Mouse (Mus musculus): ENCODE results near the gene Hspb7. TPM values are rescaled to one million over a fixed set of nuclear protein-coding genes. Genes with fewer than 3 reads are reported as not detected.

Gene Hspb7
- polyA plus RNA-seq, 1 experiment from 2014 or later: not detected

DNA sequence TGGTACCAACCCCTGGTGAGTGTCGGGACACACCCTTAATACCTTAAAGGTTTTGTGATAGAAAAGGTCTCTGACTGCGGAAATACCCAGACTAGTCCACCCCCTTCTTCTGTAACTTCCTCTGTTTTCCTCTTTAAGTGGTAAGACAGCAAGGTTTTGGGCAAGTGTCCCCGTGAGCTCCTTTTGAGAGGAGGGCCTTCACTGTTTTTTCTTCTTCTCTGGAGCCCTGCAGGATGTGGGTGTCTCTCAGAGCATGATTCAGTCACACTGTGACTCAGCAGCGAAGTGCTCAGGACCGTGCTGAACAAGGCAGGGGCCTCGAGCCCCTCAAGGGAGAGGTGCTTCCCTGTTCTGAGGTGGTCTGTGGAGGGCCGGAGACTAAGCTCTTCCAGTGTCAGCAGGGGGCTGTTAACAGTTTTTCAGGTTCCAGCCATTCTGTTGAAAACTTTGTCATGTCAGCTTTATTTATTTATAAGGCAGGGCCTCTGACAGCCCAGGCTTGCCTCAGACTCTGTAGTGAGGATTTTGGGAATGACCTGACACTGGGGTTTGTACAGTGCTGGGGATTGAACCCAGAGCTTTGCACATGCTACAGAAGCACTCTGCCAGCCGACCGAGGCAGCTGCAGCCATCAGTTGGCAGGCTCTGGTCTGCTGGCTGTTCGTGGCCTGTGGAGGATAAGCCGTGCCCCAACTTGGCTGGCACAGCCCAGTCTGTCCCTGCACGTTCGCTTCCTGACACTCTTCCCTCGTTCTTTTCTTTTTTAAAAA, 34.2 kb downstream of the Hspb7 start:
- WGBS: 81% methylated on average over 14 of the region's 14 CpGs
- Histone ChIP-seq H3K9ac (no peak overlapping the region), H3K4me2 (replicated peaks) (no peak overlapping the region), H3K4me3 (no peak overlapping the region), H3K9me3 (no peaks in the 10 kb centered on the region), H3K36me3 (peaks cover 50% of the 10 kb centered on the region), H3K27me3 (no peaks in the 10 kb centered on the region), H3K4me1 (peaks cover 26% of the 10 kb centered on the region), H3K27ac (0 out of 2 replicates have a peak overlapping the region, but pooled peaks have one; percentile 17)
- ATAC-seq (ENCODE audit: insufficient number of reproducible peaks, insufficient read depth, low FRiP score, low TSS enrichment): no peak

DNA sequence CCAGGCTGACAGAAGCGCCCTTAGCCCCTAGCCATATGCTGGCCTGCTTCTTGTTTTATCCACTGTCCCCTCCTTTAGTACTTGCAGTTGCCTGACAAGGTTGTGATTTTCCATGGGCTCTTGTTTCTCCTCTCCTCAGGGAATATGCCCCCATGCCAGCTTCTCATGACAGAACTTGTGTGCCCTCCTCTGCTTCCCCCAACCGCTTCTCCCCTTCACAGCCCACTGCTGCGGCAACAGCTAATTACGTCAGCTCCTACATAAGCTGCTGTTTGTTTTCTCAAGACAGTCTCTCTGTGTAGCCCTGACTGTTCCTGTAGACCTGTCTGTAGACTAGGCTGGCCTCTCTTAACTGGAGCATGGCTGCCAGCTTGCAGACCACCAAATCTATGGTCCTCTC, 34.9 kb downstream of the Hspb7 start:
- 55% methylated on average over 4 of the region's 4 CpGs for WGBS
- H3K27ac ChIP-seq: no peak overlapping the region
- no peaks in the 10 kb centered on the region for H3K27me3 ChIP-seq
- H3K4me2 ChIP-seq (replicated peaks): no peak overlapping the region
- ATAC-seq (ENCODE audit: insufficient number of reproducible peaks, insufficient read depth, low FRiP score, low TSS enrichment): no peak
- H3K4me1 ChIP-seq: peaks cover 26% of the 10 kb centered on the region
- peaks cover 49% of the 10 kb centered on the region for H3K36me3 ChIP-seq
- no peak overlapping the region for H3K4me3 ChIP-seq
- H3K9ac ChIP-seq: no peak overlapping the region
- H3K9me3 ChIP-seq: no peaks in the 10 kb centered on the region

DNA sequence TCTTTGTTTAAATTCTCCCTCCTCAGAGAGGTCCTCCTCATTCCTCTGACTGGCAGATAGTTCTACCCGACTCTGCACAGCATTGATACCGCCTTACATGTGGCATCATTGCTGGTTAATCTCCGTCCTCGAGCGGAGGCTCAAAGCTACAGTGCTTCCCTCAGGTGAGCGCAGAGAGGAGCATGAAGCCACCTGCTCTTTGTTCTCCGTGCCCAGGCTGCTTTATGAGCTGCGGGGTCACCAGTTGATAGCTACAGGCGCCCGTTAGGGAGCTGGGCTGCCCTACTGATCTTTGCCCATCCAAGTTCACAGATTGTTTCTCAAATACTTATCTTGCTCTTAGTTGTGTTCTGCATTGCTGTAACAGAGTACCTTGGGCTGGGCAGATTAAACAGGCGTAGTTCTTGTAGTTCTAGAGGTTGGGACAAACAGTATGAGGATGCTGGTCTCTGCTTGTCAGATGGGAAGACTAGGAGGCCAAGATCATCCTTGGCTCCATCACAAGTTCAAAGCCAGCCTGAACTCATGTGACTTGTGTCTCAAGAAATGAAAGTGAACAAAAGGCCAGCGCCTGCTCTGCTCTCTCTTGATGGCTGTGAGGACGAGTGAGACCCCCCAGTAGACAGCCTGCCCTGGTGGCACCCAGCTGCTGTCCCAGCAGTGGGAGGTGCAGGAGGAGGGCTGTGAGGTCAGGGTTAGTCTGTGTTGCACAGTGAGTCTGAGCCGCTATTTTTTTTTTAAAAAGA, 35.8 kb downstream of the Hspb7 start:
- 94% methylated on average over 14 of the region's 14 CpGs for WGBS
- Histone ChIP-seq H3K9me3 (no peaks in the 10 kb centered on the region), H3K36me3 (peaks cover 47% of the 10 kb centered on the region), H3K9ac (no peak overlapping the region), H3K27ac (no peak overlapping the region), H3K27me3 (no peaks in the 10 kb centered on the region), H3K4me3 (no peak overlapping the region), H3K4me1 (peaks cover 26% of the 10 kb centered on the region), H3K4me2 (replicated peaks) (no peak overlapping the region)
- ATAC-seq (ENCODE audit: insufficient number of reproducible peaks, insufficient read depth, low FRiP score, low TSS enrichment): no peak

DNA sequence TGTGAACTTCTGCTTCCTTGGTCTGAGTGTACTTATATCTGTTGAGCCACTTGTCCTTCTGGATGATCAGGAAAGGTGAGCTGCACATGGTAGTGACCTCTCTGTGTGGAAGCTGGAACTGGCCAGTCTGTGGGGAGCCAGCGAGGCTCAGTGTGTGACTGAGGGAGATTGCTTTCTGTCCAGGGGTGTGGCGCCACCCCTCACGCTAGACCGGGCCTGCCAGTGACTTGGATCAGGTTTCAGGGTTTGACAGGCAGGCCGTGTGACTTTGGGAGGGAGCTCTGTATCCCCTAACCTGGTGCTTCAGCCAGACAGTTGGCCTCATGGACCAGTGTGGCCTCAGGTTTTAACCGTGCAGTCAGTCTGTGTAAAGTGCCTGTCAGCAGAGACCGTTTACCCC, 37.7 kb downstream of the Hspb7 start:
- Histone ChIP-seq H3K4me2 (replicated peaks) (0 out of 2 replicates have a peak overlapping the region, but pooled peaks have one; percentile 4), H3K4me1 (peaks cover 26% of the 10 kb centered on the region), H3K36me3 (peaks cover 45% of the 10 kb centered on the region), H3K9me3 (no peaks in the 10 kb centered on the region), H3K9ac (peak overlapping the region; percentile 20; the same call in 1 of the 2 replicates), H3K4me3 (no peak overlapping the region), H3K27me3 (no peaks in the 10 kb centered on the region), H3K27ac (peak overlapping the region; percentile 80)
- 7% methylated on average over 7 of the region's 7 CpGs for WGBS
- peak; percentile 71 for ATAC-seq (ENCODE audit: insufficient number of reproducible peaks, insufficient read depth, low FRiP score, low TSS enrichment)

DNA sequence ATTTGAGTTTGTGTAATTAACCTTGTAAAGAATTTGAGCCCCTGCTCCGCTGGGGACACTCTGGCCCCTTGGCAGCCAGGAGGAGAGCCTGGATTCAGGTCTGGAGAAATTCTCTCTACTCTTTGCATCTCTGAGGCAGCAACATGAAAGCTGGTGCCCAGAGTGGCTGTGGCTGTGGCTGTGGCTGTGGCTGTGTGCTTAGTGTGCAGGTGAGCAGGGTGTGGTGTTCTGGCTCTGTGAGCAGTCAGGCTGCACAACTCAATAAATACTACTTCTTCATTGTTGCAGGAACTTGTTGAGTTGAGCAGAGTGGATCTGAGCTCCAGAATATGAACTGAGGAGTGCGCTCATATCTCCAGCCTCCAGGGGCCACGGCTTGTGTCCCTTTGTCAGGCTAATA, 38.3 kb downstream of the Hspb7 start:
- no peak overlapping the region for H3K4me3 ChIP-seq
- H3K4me2 ChIP-seq (replicated peaks): no peak overlapping the region
- H3K27ac ChIP-seq: peak overlapping the region; percentile 80
- 60% methylated on average over 3 of the region's 3 CpGs for WGBS
- no peaks in the 10 kb centered on the region for H3K27me3 ChIP-seq
- H3K36me3 ChIP-seq: peaks cover 46% of the 10 kb centered on the region
- ATAC-seq (ENCODE audit: insufficient number of reproducible peaks, insufficient read depth, low FRiP score, low TSS enrichment): no peak
- H3K9ac ChIP-seq: no peak overlapping the region
- no peaks in the 10 kb centered on the region for H3K9me3 ChIP-seq
- H3K4me1 ChIP-seq: peaks cover 26% of the 10 kb centered on the region

DNA sequence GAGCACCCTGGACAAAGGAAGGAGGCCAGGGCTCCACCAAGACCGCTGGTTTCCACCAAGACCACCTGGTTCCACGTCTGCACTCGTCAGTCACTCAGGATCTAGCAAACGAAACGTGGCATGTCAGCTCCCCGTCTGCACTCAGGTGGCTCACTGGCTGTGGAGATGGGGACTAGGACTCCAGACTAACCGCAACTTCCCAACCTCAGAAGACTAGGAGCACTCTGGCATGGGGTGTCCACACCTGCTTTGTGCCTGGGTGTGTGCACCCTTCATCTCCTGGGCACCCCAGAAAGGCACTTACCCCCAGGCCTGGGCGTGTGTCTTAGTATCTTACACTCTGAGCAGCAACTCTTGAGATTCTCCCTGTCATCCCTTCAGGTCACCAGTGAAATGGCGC, 39.2 kb downstream of the Hspb7 start:
- H3K4me1 ChIP-seq: peaks cover 26% of the 10 kb centered on the region
- no peak overlapping the region for H3K9ac ChIP-seq
- no peaks in the 10 kb centered on the region for H3K9me3 ChIP-seq
- 91% methylated on average over 9 of the region's 9 CpGs for WGBS
- H3K4me3 ChIP-seq: no peak overlapping the region
- no peaks in the 10 kb centered on the region for H3K27me3 ChIP-seq
- peaks cover 52% of the 10 kb centered on the region for H3K36me3 ChIP-seq
- no peak overlapping the region for H3K27ac ChIP-seq
- no peak overlapping the region for H3K4me2 ChIP-seq (replicated peaks)
- no peak for ATAC-seq (ENCODE audit: insufficient number of reproducible peaks, insufficient read depth, low FRiP score, low TSS enrichment)

DNA sequence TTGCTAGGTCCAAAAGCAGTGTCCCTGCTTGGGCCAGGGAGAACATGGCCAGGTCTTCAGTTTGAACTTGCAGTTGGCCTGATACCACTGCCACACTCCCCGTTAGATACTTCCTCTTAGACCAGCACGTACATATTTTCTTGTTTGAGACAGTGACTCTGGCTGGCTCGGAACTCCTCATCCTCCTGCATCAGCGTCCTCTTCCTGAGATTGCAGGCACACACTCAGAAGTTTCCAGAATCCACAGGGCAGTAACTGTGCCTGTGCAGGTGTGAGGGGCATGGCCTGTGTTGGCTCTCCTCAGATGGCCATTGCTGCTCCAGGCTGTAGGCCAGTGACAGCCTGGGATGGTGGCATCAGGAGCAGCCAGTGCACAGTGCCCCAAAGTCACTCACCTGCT, 39.9 kb downstream of the Hspb7 start:
- Histone ChIP-seq H3K4me3 (no peak overlapping the region), H3K27me3 (no peaks in the 10 kb centered on the region), H3K36me3 (peaks cover 54% of the 10 kb centered on the region), H3K27ac (no peak overlapping the region), H3K9ac (no peak overlapping the region), H3K4me2 (replicated peaks) (no peak overlapping the region), H3K4me1 (peaks cover 20% of the 10 kb centered on the region), H3K9me3 (no peaks in the 10 kb centered on the region)
- ATAC-seq (ENCODE audit: insufficient number of reproducible peaks, insufficient read depth, low FRiP score, low TSS enrichment): no peak
- WGBS: 92% methylated on average over 4 of the region's 4 CpGs

DNA sequence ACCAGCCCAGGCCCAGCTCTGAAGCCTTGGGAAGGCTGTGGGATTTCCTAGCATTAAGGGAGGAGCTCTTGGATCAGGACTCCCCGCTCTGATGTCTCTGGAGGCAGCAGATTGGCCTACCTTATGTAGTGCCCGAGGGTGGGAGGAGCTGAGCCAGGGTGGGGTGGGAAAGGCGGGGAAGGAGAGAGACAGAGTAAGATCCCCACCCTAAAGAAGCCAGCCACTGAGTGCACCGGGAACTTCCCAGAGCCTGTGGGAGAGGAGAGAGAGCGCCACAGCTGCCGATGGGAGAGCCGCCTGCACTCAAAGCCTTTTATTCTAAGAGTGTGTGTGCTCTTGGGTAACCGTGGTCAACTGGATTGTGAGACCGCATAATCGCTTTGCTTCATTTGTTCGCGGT, 40.5 kb downstream of the Hspb7 start:
- no peak overlapping the region for H3K4me2 ChIP-seq (replicated peaks)
- H3K27me3 ChIP-seq: no peaks in the 10 kb centered on the region
- no peak for ATAC-seq (ENCODE audit: insufficient number of reproducible peaks, insufficient read depth, low FRiP score, low TSS enrichment)
- H3K9ac ChIP-seq: no peak overlapping the region
- H3K9me3 ChIP-seq: no peaks in the 10 kb centered on the region
- peaks cover 56% of the 10 kb centered on the region for H3K36me3 ChIP-seq
- H3K4me1 ChIP-seq: peaks cover 18% of the 10 kb centered on the region
- no peak overlapping the region for H3K4me3 ChIP-seq
- WGBS: 73% methylated on average over 12 of the region's 12 CpGs
- H3K27ac ChIP-seq: no peak overlapping the region

DNA sequence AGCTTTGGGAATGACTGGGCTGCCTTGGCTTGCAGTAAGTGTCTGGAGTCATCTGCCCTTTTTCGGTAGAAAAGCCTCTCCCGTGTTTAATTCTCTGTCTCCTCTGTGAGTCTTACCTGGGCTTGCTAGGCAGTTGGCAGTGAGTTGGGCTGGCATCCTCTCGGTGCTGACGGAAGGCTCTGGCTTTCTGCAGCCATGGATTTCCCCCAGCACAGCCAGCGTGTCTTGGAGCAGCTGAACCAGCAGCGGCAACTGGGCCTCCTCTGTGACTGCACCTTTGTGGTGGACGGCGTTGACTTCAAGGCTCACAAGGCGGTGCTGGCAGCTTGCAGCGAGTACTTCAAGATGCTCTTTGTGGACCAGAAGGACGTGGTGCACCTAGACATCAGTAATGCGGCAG, 41.0 kb downstream of the Hspb7 start:
- ATAC-seq (ENCODE audit: insufficient number of reproducible peaks, insufficient read depth, low FRiP score, low TSS enrichment): no peak
- no peak overlapping the region for H3K27ac ChIP-seq
- no peak overlapping the region for H3K4me2 ChIP-seq (replicated peaks)
- H3K4me3 ChIP-seq: no peak overlapping the region
- H3K9ac ChIP-seq: no peak overlapping the region
- 92% methylated on average over 12 of the region's 12 CpGs for WGBS
- H3K36me3 ChIP-seq: peaks cover 58% of the 10 kb centered on the region
- H3K9me3 ChIP-seq: no peaks in the 10 kb centered on the region
- H3K27me3 ChIP-seq: no peaks in the 10 kb centered on the region
- H3K4me1 ChIP-seq: peaks cover 18% of the 10 kb centered on the region

DNA sequence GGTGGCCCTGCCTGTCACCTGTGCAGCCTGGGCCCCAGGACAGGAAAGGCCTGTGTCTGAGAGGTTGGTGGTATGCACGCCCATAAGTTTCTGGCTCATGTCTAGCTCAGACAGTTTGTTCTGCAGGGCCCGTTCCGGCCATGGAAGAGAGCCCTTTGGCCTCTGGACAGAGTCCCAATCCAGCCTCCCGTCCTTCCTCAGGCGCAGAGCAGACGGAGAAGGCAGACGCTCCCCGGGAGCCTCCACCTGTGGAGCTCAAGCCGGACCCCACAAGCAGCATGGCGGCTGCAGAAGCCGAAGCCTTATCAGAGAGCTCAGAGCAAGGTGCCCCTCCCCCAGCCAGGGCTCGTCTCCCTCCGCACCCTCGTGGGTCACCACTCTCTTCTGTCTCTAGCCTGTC, 42.9 kb downstream of the Hspb7 start:
- Histone ChIP-seq H3K27me3 (no peaks in the 10 kb centered on the region), H3K4me1 (peaks cover 8% of the 10 kb centered on the region), H3K9ac (no peak overlapping the region), H3K4me3 (no peak overlapping the region), H3K4me2 (replicated peaks) (no peak overlapping the region), H3K27ac (no peak overlapping the region), H3K9me3 (no peaks in the 10 kb centered on the region), H3K36me3 (peaks cover 74% of the 10 kb centered on the region)
- ATAC-seq (ENCODE audit: insufficient number of reproducible peaks, insufficient read depth, low FRiP score, low TSS enrichment): no peak
- WGBS: 82% methylated on average over 14 of the region's 14 CpGs

DNA sequence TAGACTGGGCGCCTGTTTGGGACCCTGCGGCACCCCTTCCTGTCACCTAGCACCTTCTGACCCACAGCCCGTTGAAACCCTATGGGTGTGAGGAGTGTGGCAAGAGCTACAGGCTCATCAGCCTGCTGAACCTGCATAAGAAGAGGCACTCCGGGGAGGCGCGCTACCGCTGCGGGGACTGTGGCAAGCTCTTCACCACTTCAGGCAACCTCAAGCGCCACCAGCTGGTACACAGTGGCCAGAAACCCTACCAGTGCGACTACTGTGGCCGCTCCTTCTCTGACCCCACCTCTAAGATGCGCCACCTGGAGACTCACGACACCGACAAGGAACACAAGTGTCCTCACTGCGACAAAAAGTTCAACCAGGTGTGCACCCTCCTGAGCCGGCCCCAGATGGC, 44.1 kb downstream of the Hspb7 start:
- 73% methylated on average over 16 of the region's 16 CpGs for WGBS

More for the DNA sequence above, 44.1 kb downstream of the Hspb7 start:
- H3K4me2 ChIP-seq (replicated peaks): no peak overlapping the region
- no peaks in the 10 kb centered on the region for H3K9me3 ChIP-seq
- no peak overlapping the region for H3K27ac ChIP-seq
- H3K36me3 ChIP-seq: peaks cover 86% of the 10 kb centered on the region
- ATAC-seq (ENCODE audit: insufficient number of reproducible peaks, insufficient read depth, low FRiP score, low TSS enrichment): no peak
- no peaks in the 10 kb centered on the region for H3K27me3 ChIP-seq
- H3K4me1 ChIP-seq: no peaks in the 10 kb centered on the region
- H3K9ac ChIP-seq: no peak overlapping the region
- no peak overlapping the region for H3K4me3 ChIP-seq
